Mouse (Mus musculus): ENCODE data around the gene Tufm. TPM values are rescaled to one million over a fixed set of nuclear protein-coding genes. Genes with fewer than 3 reads are reported as not detected.

Gene Tufm
- total and polyA plus RNA-seq, 2 experiments, result 90.8 to 163 TPM

DNA sequence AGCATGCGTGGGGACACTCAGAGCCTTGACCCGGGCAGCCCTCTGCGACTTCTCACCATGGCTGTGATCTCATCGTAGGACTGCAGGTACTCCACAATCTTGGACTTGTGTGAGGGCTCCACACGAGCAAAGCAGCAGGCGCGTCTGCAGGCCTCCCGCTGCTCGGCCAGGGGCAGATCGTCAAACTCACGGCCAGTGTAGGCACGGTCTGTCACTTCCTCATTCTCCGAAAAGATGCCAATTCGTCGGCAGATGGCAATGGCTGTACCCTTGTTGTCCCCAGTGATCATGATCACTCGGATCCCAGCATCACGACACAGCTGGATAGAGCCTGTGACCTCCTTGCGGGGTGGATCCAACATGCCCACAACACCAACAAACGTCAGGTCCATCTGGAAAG, 38.7 kb upstream of the Tufm start:
- Histone ChIP-seq H3K4me3 (ENCODE audit: insufficient read depth, low read depth, low read length) (no peak overlapping the region), H3K9ac (ENCODE audit: low read depth, low read length) (no peak overlapping the region), H3K4me1 (ENCODE audit: control insufficient read depth, insufficient read depth, low read length) (no peaks in the 10 kb centered on the region), H3K27me3 (ENCODE audit: control insufficient read depth, insufficient read depth, low read length) (no peaks in the 10 kb centered on the region), H3K36me3 (ENCODE audit: control insufficient read depth, insufficient read depth, low read length) (peaks cover 9% of the 10 kb centered on the region; the same call in 1 of the 2 replicates), H3K27ac (replicated peaks; ENCODE audit: insufficient read depth, low read depth, low read length) (no peak overlapping the region), H3K79me2 (ENCODE audit: control insufficient read depth, insufficient read depth, low read length) (no peaks in the 10 kb centered on the region)
- DNase-seq (ENCODE audit: extremely low read depth, low read depth, low spot score), result no peak
- 91% methylated on average over 19 of the region's 19 CpGs for WGBS
- TF ChIP-seq CTCF (IDR thresholded peaks at IDR 0.05; ENCODE audit: low read depth, low read length) (no peak), POLR2A (IDR thresholded peaks at IDR 0.05; ENCODE audit: extremely low read depth, insufficient read depth, low read length) (no peak)

DNA sequence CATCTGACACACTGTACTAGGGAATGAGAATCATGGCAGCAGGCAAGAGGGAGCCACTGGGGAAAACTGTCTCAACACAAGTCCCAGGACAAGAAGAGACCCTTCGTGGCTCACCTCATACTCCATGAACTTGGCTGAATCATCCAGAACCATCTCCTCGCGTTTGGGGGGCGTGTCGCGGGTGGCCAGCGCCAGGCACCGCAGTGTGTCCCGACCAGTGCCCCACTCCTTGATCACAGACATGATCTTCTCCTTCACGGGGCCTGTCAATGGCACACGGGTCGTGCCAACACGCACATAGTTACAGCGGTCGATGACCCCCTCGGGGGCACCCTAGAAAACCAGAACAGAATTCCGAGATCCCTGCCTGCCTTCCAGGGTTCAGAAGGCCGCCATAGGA, 37.2 kb upstream of the Tufm start:
- no peak overlapping the region for H3K27ac ChIP-seq (replicated peaks; ENCODE audit: insufficient read depth, low read depth, low read length)
- DNase-seq (ENCODE audit: extremely low read depth, low read depth, low spot score), result no peak
- TF ChIP-seq POLR2A (IDR thresholded peaks at IDR 0.05; ENCODE audit: extremely low read depth, insufficient read depth, low read length) (no peak), CTCF (IDR thresholded peaks at IDR 0.05; ENCODE audit: low read depth, low read length) (no peak)
- no peak overlapping the region for H3K4me3 ChIP-seq (ENCODE audit: insufficient read depth, low read depth, low read length)
- H3K4me1 ChIP-seq (ENCODE audit: control insufficient read depth, insufficient read depth, low read length), result no peaks in the 10 kb centered on the region
- H3K9ac ChIP-seq (ENCODE audit: low read depth, low read length), result no peak overlapping the region
- H3K79me2 ChIP-seq (ENCODE audit: control insufficient read depth, insufficient read depth, low read length), result no peaks in the 10 kb centered on the region
- 91% methylated on average over 18 of the region's 18 CpGs for whole genome bisulfite sequencing
- no peaks in the 10 kb centered on the region for H3K27me3 ChIP-seq (ENCODE audit: control insufficient read depth, insufficient read depth, low read length)
- H3K36me3 ChIP-seq (ENCODE audit: control insufficient read depth, insufficient read depth, low read length), result peaks cover 5% of the 10 kb centered on the region; the same call in 1 of the 2 replicates

DNA sequence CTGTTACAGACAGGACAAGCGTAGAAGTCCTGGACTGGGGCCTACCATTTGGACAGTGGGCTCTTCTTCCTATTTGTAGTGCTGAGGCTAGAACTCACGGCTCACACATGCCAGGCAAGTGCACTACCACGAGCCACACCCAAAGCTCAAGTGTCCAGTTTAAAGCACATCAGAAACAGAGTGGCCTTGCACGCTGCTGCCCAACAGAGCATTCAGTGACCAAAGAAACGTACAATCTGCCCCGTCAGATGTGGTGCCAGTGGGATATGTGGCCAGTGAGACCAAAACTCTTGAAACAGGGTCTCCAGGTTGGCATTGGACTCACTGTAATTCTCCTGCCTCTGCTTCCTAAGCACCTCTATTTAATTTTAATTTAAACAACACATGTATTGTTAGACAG, 36.5 kb upstream of the Tufm start:
- H3K79me2 ChIP-seq (ENCODE audit: control insufficient read depth, insufficient read depth, low read length), result no peaks in the 10 kb centered on the region
- H3K27ac ChIP-seq (replicated peaks; ENCODE audit: insufficient read depth, low read depth, low read length), result no peak overlapping the region
- H3K4me1 ChIP-seq (ENCODE audit: control insufficient read depth, insufficient read depth, low read length), result no peaks in the 10 kb centered on the region
- H3K9ac ChIP-seq (ENCODE audit: low read depth, low read length), result no peak overlapping the region
- no peak for DNase-seq (ENCODE audit: extremely low read depth, low read depth, low spot score)
- WGBS, result 89% methylated on average over 6 of the region's 6 CpGs
- no peak overlapping the region for H3K4me3 ChIP-seq (ENCODE audit: insufficient read depth, low read depth, low read length)
- H3K36me3 ChIP-seq (ENCODE audit: control insufficient read depth, insufficient read depth, low read length), result no peaks in the 10 kb centered on the region; the same call in 1 of the 2 replicates
- no peak for TF ChIP-seq POLR2A (IDR thresholded peaks at IDR 0.05; ENCODE audit: extremely low read depth, insufficient read depth, low read length)
- H3K27me3 ChIP-seq (ENCODE audit: control insufficient read depth, insufficient read depth, low read length), result no peaks in the 10 kb centered on the region

DNA sequence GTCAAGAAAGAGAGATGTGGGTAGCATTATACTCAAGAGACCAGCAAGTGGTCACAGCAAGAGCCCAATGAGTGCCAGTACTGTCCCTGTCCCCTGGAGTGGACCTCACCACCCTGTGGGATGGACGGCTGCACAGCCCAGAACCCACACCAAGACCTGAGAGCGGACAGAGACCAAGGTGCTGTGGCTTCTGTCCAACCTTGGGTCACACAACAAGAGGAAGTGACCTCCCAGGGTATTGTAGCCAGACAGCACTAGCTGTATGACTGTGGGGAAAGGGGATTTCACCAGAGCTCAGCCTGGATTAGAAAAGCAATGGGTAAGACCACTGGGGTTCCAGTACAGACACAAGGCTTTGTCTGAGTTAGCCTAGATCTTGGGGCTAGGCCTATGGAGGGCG, 34.9 kb upstream of the Tufm start:
- Histone ChIP-seq H3K79me2 (ENCODE audit: control insufficient read depth, insufficient read depth, low read length) (no peaks in the 10 kb centered on the region), H3K36me3 (ENCODE audit: control insufficient read depth, insufficient read depth, low read length) (no peaks in the 10 kb centered on the region), H3K27me3 (ENCODE audit: control insufficient read depth, insufficient read depth, low read length) (no peaks in the 10 kb centered on the region), H3K27ac (replicated peaks; ENCODE audit: insufficient read depth, low read depth, low read length) (no peak overlapping the region), H3K9ac (ENCODE audit: low read depth, low read length) (no peak overlapping the region), H3K4me1 (ENCODE audit: control insufficient read depth, insufficient read depth, low read length) (no peaks in the 10 kb centered on the region), H3K4me3 (ENCODE audit: insufficient read depth, low read depth, low read length) (no peak overlapping the region)
- no peak for DNase-seq (ENCODE audit: extremely low read depth, low read depth, low spot score)
- no peak for TF ChIP-seq POLR2A (IDR thresholded peaks at IDR 0.05; ENCODE audit: extremely low read depth, insufficient read depth, low read length)
- no peak for TF ChIP-seq CTCF (IDR thresholded peaks at IDR 0.05; ENCODE audit: low read depth, low read length)
- WGBS, result 94% methylated on average over 3 of the region's 3 CpGs

DNA sequence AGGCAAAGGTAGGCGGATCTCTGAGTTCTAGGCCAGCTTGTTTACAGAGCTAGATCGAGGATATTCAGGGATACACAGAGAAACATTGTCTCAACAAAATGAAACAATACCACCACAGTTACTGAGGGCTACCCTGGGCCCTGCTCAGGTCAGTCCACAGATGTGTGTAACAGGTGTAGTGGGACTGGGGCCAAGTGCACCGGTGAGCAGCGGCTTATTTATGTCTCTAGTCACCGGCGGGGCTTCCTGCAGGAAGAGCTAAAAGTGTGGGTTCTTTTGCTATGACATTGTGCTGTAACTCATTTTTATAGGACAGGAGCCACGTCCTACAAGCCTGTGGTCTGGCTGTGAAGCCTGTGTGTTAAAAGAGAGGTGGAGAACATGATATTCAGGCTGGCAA, 33.3 kb upstream of the Tufm start:
- H3K36me3 ChIP-seq (ENCODE audit: control insufficient read depth, insufficient read depth, low read length), result no peaks in the 10 kb centered on the region
- no peak overlapping the region for H3K27ac ChIP-seq (replicated peaks; ENCODE audit: insufficient read depth, low read depth, low read length)
- no peak for TF ChIP-seq CTCF (IDR thresholded peaks at IDR 0.05; ENCODE audit: low read depth, low read length)
- no peak for TF ChIP-seq POLR2A (IDR thresholded peaks at IDR 0.05; ENCODE audit: extremely low read depth, insufficient read depth, low read length)
- WGBS, result 73% methylated on average over 7 of the region's 7 CpGs
- no peaks in the 10 kb centered on the region for H3K27me3 ChIP-seq (ENCODE audit: control insufficient read depth, insufficient read depth, low read length)
- H3K79me2 ChIP-seq (ENCODE audit: control insufficient read depth, insufficient read depth, low read length), result no peaks in the 10 kb centered on the region
- no peaks in the 10 kb centered on the region for H3K4me1 ChIP-seq (ENCODE audit: control insufficient read depth, insufficient read depth, low read length)
- no peak for DNase-seq (ENCODE audit: extremely low read depth, low read depth, low spot score)
- H3K9ac ChIP-seq (ENCODE audit: low read depth, low read length), result no peak overlapping the region
- no peak overlapping the region for H3K4me3 ChIP-seq (ENCODE audit: insufficient read depth, low read depth, low read length)

DNA sequence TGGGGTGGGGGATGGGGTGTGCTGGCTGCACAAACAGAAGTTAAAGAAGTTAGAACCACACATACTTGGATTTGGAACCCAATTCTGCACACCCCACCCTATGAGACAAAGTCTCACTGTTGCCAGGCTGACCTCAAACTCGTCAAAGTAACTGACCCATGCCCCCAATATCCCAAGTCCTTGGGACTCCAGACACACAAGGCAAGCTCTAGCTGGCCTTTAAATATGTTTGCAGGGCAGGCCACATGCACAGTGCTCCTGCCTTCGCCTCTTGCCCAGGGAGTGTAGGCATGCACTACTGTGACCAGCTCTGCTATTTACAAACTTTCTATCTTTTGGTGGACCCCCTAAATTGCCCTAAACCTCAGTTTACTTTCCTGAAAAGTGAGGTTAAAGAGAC, 31.9 kb upstream of the Tufm start:
- TF ChIP-seq CTCF (IDR thresholded peaks at IDR 0.05; ENCODE audit: low read depth, low read length) (no peak), POLR2A (IDR thresholded peaks at IDR 0.05; ENCODE audit: extremely low read depth, insufficient read depth, low read length) (no peak)
- Histone ChIP-seq H3K4me1 (ENCODE audit: control insufficient read depth, insufficient read depth, low read length) (no peaks in the 10 kb centered on the region), H3K27me3 (ENCODE audit: control insufficient read depth, insufficient read depth, low read length) (no peaks in the 10 kb centered on the region), H3K4me3 (ENCODE audit: insufficient read depth, low read depth, low read length) (no peak overlapping the region), H3K9ac (ENCODE audit: low read depth, low read length) (no peak overlapping the region), H3K27ac (replicated peaks; ENCODE audit: insufficient read depth, low read depth, low read length) (no peak overlapping the region), H3K36me3 (ENCODE audit: control insufficient read depth, insufficient read depth, low read length) (no peaks in the 10 kb centered on the region), H3K79me2 (ENCODE audit: control insufficient read depth, insufficient read depth, low read length) (no peaks in the 10 kb centered on the region)
- 60% methylated on average over 2 of the region's 2 CpGs for WGBS
- no peak for DNase-seq (ENCODE audit: extremely low read depth, low read depth, low spot score)
